Mouse (Mus musculus): ENCODE data around the gene Irx4. TPM values are rescaled to one million over a fixed set of nuclear protein-coding genes. Genes with fewer than 3 reads are reported as not detected.

Irx4 gene
- polyA plus RNA-seq, 1 experiment = not detected

DNA sequence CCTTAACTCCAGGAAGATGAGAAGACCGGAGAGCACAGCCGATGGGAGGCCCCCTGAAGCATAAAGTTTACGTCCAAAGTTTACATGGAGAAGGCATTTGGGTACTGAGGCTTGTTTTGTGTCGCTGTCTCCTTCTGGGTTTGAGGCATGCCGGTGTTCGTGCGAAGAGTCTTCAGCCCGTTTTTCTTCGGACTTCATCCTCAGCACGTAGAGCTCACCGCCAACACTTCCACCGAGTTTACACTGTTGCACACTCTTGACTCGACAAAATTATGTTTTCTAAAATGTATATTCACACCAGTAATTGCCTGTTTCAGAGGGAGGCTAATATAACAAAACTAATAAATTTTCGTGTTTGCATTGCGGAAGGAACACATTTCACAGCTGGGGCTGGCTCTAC is 9.0 kb downstream of the Irx4 start:
- Histone ChIP-seq H3K27ac (ENCODE audit: insufficient read depth, low read depth, low read length) (no peak overlapping the region), H3K4me1 (ENCODE audit: control insufficient read depth, insufficient read depth, low read length) (no peaks in the 10 kb centered on the region), H3K4me3 (ENCODE audit: insufficient read depth, low read length) (no peak overlapping the region)
- no peak for TF ChIP-seq POLR2A (IDR thresholded peaks at IDR 0.05; ENCODE audit: borderline replicate concordance, low read depth, low read length)

- H3K4me1 ChIP-seq (ENCODE audit: control insufficient read depth, insufficient read depth, low read length) = no peaks in the 10 kb centered on the region
- no peak for TF ChIP-seq POLR2A (IDR thresholded peaks at IDR 0.05; ENCODE audit: borderline replicate concordance, low read depth, low read length)
- TF ChIP-seq CTCF (IDR thresholded peaks at IDR 0.05; ENCODE audit: low read depth, low read length) = no peak
- no peak overlapping the region for H3K27ac ChIP-seq (ENCODE audit: insufficient read depth, low read depth, low read length)
- H3K4me3 ChIP-seq (ENCODE audit: insufficient read depth, low read length) = no peak overlapping the region
Observed at GRCm38 (mm10) chr13:73269891-73270290, 9.6 kb downstream of the Irx4 start.

GRCm38 (mm10) chr13:73270451-73271081 is 10.3 kb downstream of the Irx4 start:
- TF ChIP-seq CTCF (IDR thresholded peaks at IDR 0.05; ENCODE audit: low read depth, low read length) = no peak
- TF ChIP-seq POLR2A (IDR thresholded peaks at IDR 0.05; ENCODE audit: borderline replicate concordance, low read depth, low read length) = no peak
- no peak overlapping the region for H3K4me3 ChIP-seq (ENCODE audit: insufficient read depth, low read length)
- H3K4me1 ChIP-seq (ENCODE audit: control insufficient read depth, insufficient read depth, low read length) = no peaks in the 10 kb centered on the region
- H3K27ac ChIP-seq (ENCODE audit: insufficient read depth, low read depth, low read length) = no peak overlapping the region

DNA sequence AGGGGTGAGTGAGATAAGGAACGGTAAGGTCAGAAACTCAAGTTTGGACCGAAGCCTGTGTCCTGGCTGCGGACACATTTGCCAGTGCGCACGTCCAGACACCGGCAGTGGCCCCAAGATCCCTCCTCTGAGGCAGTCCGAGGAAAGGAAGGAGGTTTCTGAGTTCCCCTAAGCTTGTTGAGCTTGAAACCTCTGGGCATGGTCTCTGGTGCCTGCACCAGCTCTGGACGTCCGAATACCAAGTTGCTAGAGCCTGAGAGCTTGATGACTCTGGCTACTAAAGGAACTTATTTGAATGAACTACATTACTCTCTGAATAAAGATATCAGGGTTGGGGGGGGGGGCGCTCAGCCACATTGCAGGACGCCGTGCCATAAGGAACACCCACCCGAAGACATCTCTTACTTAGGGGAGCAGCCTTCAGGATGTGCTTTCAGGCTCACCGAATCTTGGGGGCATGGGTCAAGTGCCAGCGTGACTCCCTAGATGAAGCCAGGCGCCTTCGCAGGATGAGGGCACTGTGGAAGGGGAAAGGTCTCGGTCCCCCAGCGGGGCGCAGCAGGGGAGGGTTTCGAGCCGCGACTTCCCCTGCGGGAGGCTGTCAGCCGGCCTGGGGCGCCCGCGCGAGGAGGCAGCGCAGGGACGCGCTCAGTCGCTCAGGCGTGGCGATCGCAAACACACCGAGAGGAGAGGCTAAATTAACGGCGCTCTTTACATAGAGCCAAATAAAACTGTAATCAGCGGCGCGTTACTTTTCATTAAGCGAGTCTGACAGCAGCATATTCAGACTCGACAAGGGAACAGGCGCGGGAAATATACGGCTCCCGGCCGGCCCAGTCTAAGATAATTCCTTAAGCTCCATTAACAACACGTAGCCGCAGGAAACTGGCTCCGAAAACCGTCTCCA is 11.3 kb downstream of the Irx4 start:
- H3K4me1 ChIP-seq (ENCODE audit: control insufficient read depth, insufficient read depth, low read length) = no peaks in the 10 kb centered on the region

GRCm38 (mm10) chr13:73272794-73273282 is 12.6 kb downstream of the Irx4 start:
- H3K4me3 ChIP-seq (ENCODE audit: insufficient read depth, low read length) = no peak overlapping the region
- no peaks in the 10 kb centered on the region for H3K4me1 ChIP-seq (ENCODE audit: control insufficient read depth, insufficient read depth, low read length)
- no peak for TF ChIP-seq POLR2A (IDR thresholded peaks at IDR 0.05; ENCODE audit: borderline replicate concordance, low read depth, low read length)
- no peak for TF ChIP-seq CTCF (IDR thresholded peaks at IDR 0.05; ENCODE audit: low read depth, low read length)

More for the DNA sequence above, 11.3 kb downstream of the Irx4 start:
- TF ChIP-seq CTCF (IDR thresholded peaks at IDR 0.05; ENCODE audit: low read depth, low read length) = no peak
- no peak for TF ChIP-seq POLR2A (IDR thresholded peaks at IDR 0.05; ENCODE audit: borderline replicate concordance, low read depth, low read length)
- Histone ChIP-seq H3K27ac (ENCODE audit: insufficient read depth, low read depth, low read length) (no peak overlapping the region), H3K4me3 (ENCODE audit: insufficient read depth, low read length) (no peak overlapping the region)

GRCm38 (mm10) chr13:73273536-73273935 is 13.3 kb downstream of the Irx4 start:
- Histone ChIP-seq H3K4me1 (ENCODE audit: control insufficient read depth, insufficient read depth, low read length) (no peaks in the 10 kb centered on the region), H3K27ac (ENCODE audit: insufficient read depth, low read depth, low read length) (no peak overlapping the region), H3K4me3 (ENCODE audit: insufficient read depth, low read length) (no peak overlapping the region)
- TF ChIP-seq CTCF (IDR thresholded peaks at IDR 0.05; ENCODE audit: low read depth, low read length) = no peak
- no peak for TF ChIP-seq POLR2A (IDR thresholded peaks at IDR 0.05; ENCODE audit: borderline replicate concordance, low read depth, low read length)

More at GRCm38 (mm10) chr13:73272794-73273282, 12.6 kb downstream of the Irx4 start:
- no peak overlapping the region for H3K27ac ChIP-seq (ENCODE audit: insufficient read depth, low read depth, low read length)

DNA sequence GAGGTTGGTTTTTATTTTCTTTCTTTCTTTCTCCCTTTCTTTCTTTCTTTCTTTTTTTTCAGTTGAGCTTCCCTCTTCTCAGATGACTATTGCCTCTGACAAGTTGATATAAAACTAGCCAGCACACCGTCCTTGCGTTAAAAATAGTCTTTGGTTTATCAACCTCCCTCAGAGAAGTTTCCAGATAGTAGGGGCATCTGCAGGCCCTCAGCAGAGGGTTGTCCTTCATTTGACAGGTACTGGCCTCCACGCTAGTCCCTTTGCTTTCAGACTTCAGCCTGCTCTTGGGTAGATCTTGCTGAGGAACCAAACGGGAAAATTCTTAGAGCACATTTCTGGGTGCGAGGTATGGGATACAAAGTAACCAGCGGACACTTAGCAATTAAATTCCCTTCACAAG is 17.1 kb downstream of the Irx4 start:
- no peak overlapping the region for H3K27ac ChIP-seq (ENCODE audit: insufficient read depth, low read depth, low read length)
- no peaks in the 10 kb centered on the region for H3K4me1 ChIP-seq (ENCODE audit: control insufficient read depth, insufficient read depth, low read length)
- TF ChIP-seq POLR2A (IDR thresholded peaks at IDR 0.05; ENCODE audit: borderline replicate concordance, low read depth, low read length) (no peak), CTCF (IDR thresholded peaks at IDR 0.05; ENCODE audit: low read depth, low read length) (no peak)
- H3K4me3 ChIP-seq (ENCODE audit: insufficient read depth, low read length) = no peak overlapping the region

- TF ChIP-seq CTCF (IDR thresholded peaks at IDR 0.05; ENCODE audit: low read depth, low read length) (no peak), POLR2A (IDR thresholded peaks at IDR 0.05; ENCODE audit: borderline replicate concordance, low read depth, low read length) (no peak)
- no peak overlapping the region for H3K4me3 ChIP-seq (ENCODE audit: insufficient read depth, low read length)
- no peak overlapping the region for H3K27ac ChIP-seq (ENCODE audit: insufficient read depth, low read depth, low read length)
- no peaks in the 10 kb centered on the region for H3K4me1 ChIP-seq (ENCODE audit: control insufficient read depth, insufficient read depth, low read length)
Observed at GRCm38 (mm10) chr13:73277797-73278196, 17.5 kb downstream of the Irx4 start.

DNA sequence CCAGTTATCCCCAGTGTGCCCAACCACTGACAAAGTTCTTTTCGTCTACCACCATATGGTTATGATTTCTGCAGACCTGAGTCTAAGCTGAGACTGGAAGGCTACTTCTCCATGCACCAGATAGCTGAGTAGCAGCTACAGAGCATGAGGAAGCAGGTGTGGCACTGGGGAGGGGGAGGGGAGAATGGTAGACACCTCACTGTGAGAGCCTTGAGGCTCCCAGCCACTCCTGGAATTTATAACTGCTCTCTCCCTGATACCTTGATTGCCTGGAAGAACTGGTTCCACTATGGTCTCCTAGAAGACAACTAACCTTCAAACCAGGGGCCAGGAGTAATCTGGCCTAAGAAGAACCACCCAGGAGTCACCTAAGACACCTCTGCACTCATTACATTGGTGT is 18.9 kb downstream of the Irx4 start:
- Histone ChIP-seq H3K27ac (ENCODE audit: insufficient read depth, low read depth, low read length) (no peak overlapping the region), H3K4me3 (ENCODE audit: insufficient read depth, low read length) (no peak overlapping the region), H3K4me1 (ENCODE audit: control insufficient read depth, insufficient read depth, low read length) (no peaks in the 10 kb centered on the region)
- TF ChIP-seq POLR2A (IDR thresholded peaks at IDR 0.05; ENCODE audit: borderline replicate concordance, low read depth, low read length) (no peak), CTCF (IDR thresholded peaks at IDR 0.05; ENCODE audit: low read depth, low read length) (no peak)

DNA sequence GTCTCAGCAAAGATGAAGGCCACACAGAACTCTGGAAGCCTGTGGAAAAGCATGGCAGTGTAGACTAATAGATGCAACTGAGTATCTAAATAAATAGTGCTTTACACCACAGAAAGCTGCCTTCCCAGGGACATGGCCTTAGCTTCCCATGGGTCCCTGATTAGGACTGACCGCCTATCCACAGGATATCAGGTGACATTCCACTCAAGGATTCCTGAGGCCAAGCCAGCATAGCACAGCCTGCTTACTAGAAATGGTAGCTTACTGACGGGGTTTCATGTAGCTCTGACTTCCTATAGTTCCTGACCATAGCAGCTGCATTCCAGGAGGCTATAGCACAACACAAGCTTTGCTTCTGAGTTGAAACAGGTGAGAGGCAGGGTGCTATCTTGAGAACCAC is 22.1 kb downstream of the Irx4 start:
- H3K4me1 ChIP-seq (ENCODE audit: control insufficient read depth, insufficient read depth, low read length) = no peaks in the 10 kb centered on the region
- H3K27ac ChIP-seq (ENCODE audit: insufficient read depth, low read depth, low read length) = no peak overlapping the region
- H3K4me3 ChIP-seq (ENCODE audit: insufficient read depth, low read length) = no peak overlapping the region
- TF ChIP-seq POLR2A (IDR thresholded peaks at IDR 0.05; ENCODE audit: borderline replicate concordance, low read depth, low read length) = no peak
- TF ChIP-seq CTCF (IDR thresholded peaks at IDR 0.05; ENCODE audit: low read depth, low read length) = no peak

Data from bone marrow macrophage, adult 2 months (primary cell).